Mouse (Mus musculus) forebrain, embryonic 14.5 days (tissue): ENCODE measurements at regions not wholly inside any gene's neighbourhood (a gene's known extent, or its start where the extent isn't known, plus 50 kb on each side); places are given as distances from the start of the nearest gene placed in this dataset.

Experiments
- ATAC-seq: fragments of 200-750 bp; cut with Nextera tagmentation; 2 replicates; pipeline ENCODE4 v1.8.0; 2017; ENCODE audit warnings: mild to moderate bottlenecking, moderate library complexity
- DNase-seq: peaks from one replicate; pipeline ENCODE4 v3.0.0-alpha.2; 2015; ENCODE audit warnings: low spot score
- H3K27ac ChIP-seq: fragments of 300-500 bp; sonication (generic); 2 replicates; pipeline ENCODE4 v1.5.1; 2014; ENCODE audit warnings: low read depth, mild to moderate bottlenecking, control low read depth, low read length, moderate library complexity
- H3K27me3 ChIP-seq: fragments of 300-500 bp; sonication (generic); replicated peaks from 2 replicates; pipeline ENCODE4 v1.6.1; 2014; ENCODE audit warnings: low read length, control low read depth, mixed read lengths; ENCODE audit not compliant: control insufficient read depth, insufficient read depth
- H3K36me3 ChIP-seq: fragments of 300-500 bp; sonication (generic); 2 replicates; pipeline ENCODE4 v1.6.1; 2014; ENCODE audit warnings: low read length, control low read depth; ENCODE audit not compliant: control insufficient read depth, insufficient read depth
- H3K4me1 ChIP-seq: fragments of 300-500 bp; sonication (generic); 2 replicates; pipeline ENCODE4 v1.6.1; 2014; ENCODE audit warnings: antibody characterized with exemption, low read length, control low read depth; ENCODE audit not compliant: control insufficient read depth, insufficient read depth
- H3K4me2 ChIP-seq: fragments of 300-500 bp; sonication (generic); 2 replicates; pipeline ENCODE4 v1.6.1; 2014; ENCODE audit warnings: mild to moderate bottlenecking, control low read depth, low read length
- H3K4me3 ChIP-seq: fragments of 300-500 bp; sonication (generic); 2 replicates; pipeline ENCODE4 v1.5.1; 2014; ENCODE audit warnings: low read depth, low read length, control low read depth
- H3K9ac ChIP-seq: fragments of 300-500 bp; sonication (generic); 2 replicates; pipeline ENCODE4 v1.6.1; 2014; ENCODE audit warnings: mild to moderate bottlenecking, low read length, control low read depth, moderate library complexity
- H3K9me3 ChIP-seq: fragments of 300-500 bp; sonication (generic); replicated peaks from 2 replicates; pipeline ENCODE4 v1.6.1; 2016; ENCODE audit warnings: low read length, control low read depth, mixed read lengths; ENCODE audit not compliant: control insufficient read depth
- WGBS: fragments of 180-500 bp; shearing (Covaris S2); extraction: QIAGEN DNeasy Blood & Tissue Kit; methylation state at CpG from one replicate; pipeline ENCODE4 v1.1.7; 2014; 5-methylcytosine and 5-hydroxymethylcytosine counted together

- Histone ChIP-seq H3K27ac (no peak overlapping the region), H3K36me3 (no peaks in the 10 kb centered on the region), H3K9me3 (no peaks in the 10 kb centered on the region), H3K4me1 (no peaks in the 10 kb centered on the region), H3K4me2 (no peak overlapping the region), H3K9ac (no peak overlapping the region), H3K4me3 (no peak overlapping the region), H3K27me3 (no peaks in the 10 kb centered on the region)
- ATAC-seq (no peak), DNase-seq (no peak)
- WGBS = 73% methylated on average over 5 of the region's 5 CpGs
These were observed 255.9 kb downstream of the Diras2 start for GRCm38 (mm10) chr13:52275196-52275595.

- H3K36me3 ChIP-seq = no peaks in the 10 kb centered on the region
- H3K9me3 ChIP-seq = no peaks in the 10 kb centered on the region
- DNase-seq = peak; percentile 84
- peak; percentile 82; the same call in 1 of the 2 replicates for ATAC-seq
- no peak overlapping the region for H3K9ac ChIP-seq
- 10% methylated on average over 8 of the region's 8 CpGs for WGBS
- H3K27ac ChIP-seq = no peak overlapping the region
- no peaks in the 10 kb centered on the region for H3K27me3 ChIP-seq
- H3K4me3 ChIP-seq = no peak overlapping the region
- H3K4me1 ChIP-seq = no peaks in the 10 kb centered on the region
- H3K4me2 ChIP-seq = peak overlapping the region; percentile 32; the same call in 1 of the 2 replicates
These were observed 255.4 kb downstream of the Diras2 start for GRCm38 (mm10) chr13:52275675-52276074.

- no peak overlapping the region for H3K27ac ChIP-seq
- ATAC-seq (no peak), DNase-seq (no peak)
- 83% methylated on average over 3 of the region's 3 CpGs for WGBS
- no peaks in the 10 kb centered on the region for H3K4me1 ChIP-seq
- H3K4me3 ChIP-seq = no peak overlapping the region
- no peak overlapping the region for H3K4me2 ChIP-seq
- no peaks in the 10 kb centered on the region for H3K36me3 ChIP-seq
- no peak overlapping the region for H3K9ac ChIP-seq
- H3K27me3 ChIP-seq = no peaks in the 10 kb centered on the region
- H3K9me3 ChIP-seq = no peaks in the 10 kb centered on the region
These were observed 253.9 kb downstream of the Diras2 start for GRCm38 (mm10) chr13:52277195-52277594.

- Histone ChIP-seq H3K27me3 (no peaks in the 10 kb centered on the region), H3K27ac (no peak overlapping the region), H3K9me3 (no peaks in the 10 kb centered on the region), H3K4me3 (no peak overlapping the region), H3K9ac (no peak overlapping the region), H3K4me2 (no peak overlapping the region), H3K4me1 (no peaks in the 10 kb centered on the region), H3K36me3 (no peaks in the 10 kb centered on the region)
- no peak for DNase-seq
- ATAC-seq = no peak
- 80% methylated on average over 1 of the region's 1 CpGs for WGBS
These were observed 252.2 kb downstream of the Diras2 start for GRCm38 (mm10) chr13:52278831-52279230.

- Histone ChIP-seq H3K36me3 (no peaks in the 10 kb centered on the region), H3K9me3 (no peaks in the 10 kb centered on the region), H3K4me3 (no peak overlapping the region), H3K4me1 (no peaks in the 10 kb centered on the region), H3K27me3 (no peaks in the 10 kb centered on the region), H3K4me2 (no peak overlapping the region), H3K27ac (no peak overlapping the region), H3K9ac (no peak overlapping the region)
- DNase-seq = no peak
- WGBS = 89% methylated on average over 11 of the region's 11 CpGs
- no peak for ATAC-seq
These were observed 251.7 kb downstream of the Diras2 start for GRCm38 (mm10) chr13:52279281-52279969.

- Histone ChIP-seq H3K27ac (no peak overlapping the region), H3K9me3 (no peaks in the 10 kb centered on the region), H3K4me2 (no peak overlapping the region), H3K36me3 (no peaks in the 10 kb centered on the region), H3K4me1 (no peaks in the 10 kb centered on the region), H3K27me3 (no peaks in the 10 kb centered on the region), H3K9ac (no peak overlapping the region), H3K4me3 (no peak overlapping the region)
- DNase-seq (no peak), ATAC-seq (no peak)
- 82% methylated on average over 5 of the region's 5 CpGs for WGBS
These were observed 251.1 kb downstream of the Diras2 start for GRCm38 (mm10) chr13:52279970-52280348.

GRCm38 (mm10) chr13:52281271-52281670 lies 249.8 kb downstream of the Diras2 start:
- ATAC-seq = no peak
- Histone ChIP-seq H3K9me3 (no peaks in the 10 kb centered on the region), H3K4me1 (no peaks in the 10 kb centered on the region), H3K27me3 (no peaks in the 10 kb centered on the region), H3K9ac (no peak overlapping the region), H3K27ac (no peak overlapping the region), H3K36me3 (no peaks in the 10 kb centered on the region), H3K4me2 (no peak overlapping the region), H3K4me3 (no peak overlapping the region)
- no peak for DNase-seq
- WGBS = 65% methylated on average over 2 of the region's 2 CpGs

- 74% methylated on average over 13 of the region's 13 CpGs for WGBS
- Histone ChIP-seq H3K27ac (no peak overlapping the region), H3K4me2 (no peak overlapping the region), H3K27me3 (no peaks in the 10 kb centered on the region), H3K9ac (no peak overlapping the region), H3K36me3 (no peaks in the 10 kb centered on the region), H3K9me3 (no peaks in the 10 kb centered on the region), H3K4me3 (no peak overlapping the region), H3K4me1 (no peaks in the 10 kb centered on the region)
- ATAC-seq (no peak), DNase-seq (no peak)
These were observed 248.6 kb downstream of the Diras2 start for GRCm38 (mm10) chr13:52282500-52282899.

- ATAC-seq = no peak
- Histone ChIP-seq H3K4me1 (no peaks in the 10 kb centered on the region), H3K36me3 (no peaks in the 10 kb centered on the region), H3K4me2 (no peak overlapping the region), H3K9me3 (no peaks in the 10 kb centered on the region), H3K9ac (no peak overlapping the region), H3K27me3 (no peaks in the 10 kb centered on the region), H3K27ac (no peak overlapping the region), H3K4me3 (no peak overlapping the region)
- no peak for DNase-seq
- 90% methylated on average over 11 of the region's 11 CpGs for WGBS
These were observed 247.6 kb downstream of the Diras2 start for GRCm38 (mm10) chr13:52283456-52283855.
